Mouse (Mus musculus) frontal cortex, adult 2 months (tissue): ENCODE measurements around the gene Osbp2. TPM values are rescaled to one million over a fixed set of nuclear protein-coding genes. Genes with fewer than 3 reads are reported as not detected.
A peak's percentile ranks its signal among the peaks of the same experiment; 100 is the strongest.

Experiments
- DNase-seq, 2 experiments: peaks; one replicate each; pipeline ENCODE4 v3.0.0; 2022; ENCODE audit warnings: low spot score in 1 of 2; ENCODE audit errors: extremely low spot score in 1 of 2
- polyA plus RNA-seq: library from polyadenylated mRNA; depleted of rRNA; stranded (reverse); fragments of >200 nt; gene quantifications from 2 replicates; pipeline ENCODE4 v1.2.3, GENCODE M21; 2012

Gene Osbp2
- polyA plus RNA-seq, 1 experiment: 65.4 TPM

DNA sequence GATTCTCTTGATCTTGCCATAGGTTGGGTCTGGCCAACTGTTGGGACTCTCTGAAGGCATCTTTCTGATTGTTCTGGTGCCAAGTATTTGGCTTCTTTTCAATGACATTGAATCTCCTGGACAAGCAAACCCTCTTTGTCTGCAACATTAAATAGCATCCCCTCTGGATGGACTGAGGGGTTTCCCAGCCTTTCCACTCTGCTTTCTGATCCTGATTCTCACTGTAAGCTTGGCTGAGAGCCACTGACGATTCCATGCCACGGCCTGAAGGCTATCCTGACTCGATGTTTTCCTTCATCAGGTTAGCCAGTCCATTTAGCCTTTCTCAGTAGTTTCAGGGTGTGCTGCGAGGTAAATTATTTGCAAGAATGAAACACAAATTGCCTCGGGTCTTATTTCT lies 34.0 kb downstream of the Osbp2 start:
- DNase-seq: no peak

DNA sequence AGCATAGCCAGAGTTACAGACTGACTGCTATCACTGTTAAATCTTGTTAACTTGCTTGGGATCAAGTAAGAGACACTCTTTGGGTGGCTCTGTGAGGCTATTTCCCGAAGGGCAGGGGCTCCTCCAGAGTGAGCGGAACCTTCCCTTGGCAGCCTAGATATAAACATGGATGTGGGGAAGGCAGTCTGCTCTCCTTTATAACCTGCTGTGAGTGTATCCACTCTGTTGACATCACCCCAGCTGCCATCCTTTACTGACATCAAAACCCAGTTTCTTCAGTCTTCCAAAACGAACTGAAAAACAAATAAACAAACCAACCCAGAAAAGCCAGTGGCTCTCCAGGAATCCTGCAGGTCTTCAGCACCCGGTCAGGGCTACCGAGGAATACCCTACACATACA lies 39.6 kb downstream of the Osbp2 start:
- DNase-seq: no peak

DNA sequence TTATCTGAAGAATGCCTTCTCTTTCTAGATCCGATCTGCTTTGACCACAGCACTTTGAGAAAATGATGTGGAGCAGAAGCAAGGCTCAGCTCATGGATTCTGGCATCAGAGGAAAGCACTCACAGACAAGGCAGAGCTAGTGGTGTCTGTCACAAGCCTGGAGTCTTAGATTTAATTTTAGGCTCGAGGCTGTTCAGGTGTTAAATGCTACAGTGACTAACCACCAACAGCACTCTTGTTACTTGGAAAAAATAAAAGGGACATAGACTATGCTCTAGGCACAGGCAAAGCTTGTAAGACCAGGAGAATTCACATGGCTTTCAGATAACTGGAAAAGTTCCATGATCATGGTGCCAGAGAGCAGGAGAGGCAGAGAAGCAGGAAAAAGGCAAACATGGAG lies 40.3 kb downstream of the Osbp2 start:
- DNase-seq: peak in 1 of 2 experiments; percentile 37

DNA sequence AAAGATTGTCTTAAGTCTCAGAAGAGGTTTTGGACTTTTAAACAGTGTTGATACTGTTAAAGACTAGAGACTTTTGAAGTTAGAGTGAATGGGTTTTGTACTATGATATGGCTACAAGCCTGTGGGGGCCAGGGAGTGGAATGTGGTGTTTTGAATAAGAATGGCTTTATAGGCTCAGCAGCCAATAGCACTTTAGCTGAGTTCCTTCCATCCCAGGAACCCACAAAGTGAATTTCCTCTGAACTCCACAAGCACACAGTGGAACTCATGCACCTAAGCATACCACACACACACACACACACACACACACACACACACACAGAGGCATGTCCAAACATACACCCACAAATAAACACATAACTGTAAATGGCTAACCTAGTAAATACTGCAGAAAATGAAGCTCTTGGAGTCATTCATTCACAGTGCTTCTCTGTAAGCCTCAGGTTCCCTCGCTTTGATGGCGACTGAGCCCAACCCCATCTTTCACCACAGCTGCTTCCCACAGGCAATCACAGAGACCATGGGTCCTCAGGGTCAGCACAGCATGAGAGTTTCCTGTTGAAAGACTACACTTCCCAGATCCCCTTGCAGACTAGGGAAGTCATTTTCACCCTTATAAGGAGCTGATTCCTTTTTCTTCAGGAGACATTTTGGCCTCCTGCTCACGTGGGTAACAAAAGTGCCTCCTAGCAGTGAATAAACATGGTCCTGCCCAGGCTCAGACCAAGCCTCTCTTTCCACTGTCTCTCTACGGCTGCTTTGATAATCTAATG lies 45.5 kb downstream of the Osbp2 start:
- DNase-seq: no peak

DNA sequence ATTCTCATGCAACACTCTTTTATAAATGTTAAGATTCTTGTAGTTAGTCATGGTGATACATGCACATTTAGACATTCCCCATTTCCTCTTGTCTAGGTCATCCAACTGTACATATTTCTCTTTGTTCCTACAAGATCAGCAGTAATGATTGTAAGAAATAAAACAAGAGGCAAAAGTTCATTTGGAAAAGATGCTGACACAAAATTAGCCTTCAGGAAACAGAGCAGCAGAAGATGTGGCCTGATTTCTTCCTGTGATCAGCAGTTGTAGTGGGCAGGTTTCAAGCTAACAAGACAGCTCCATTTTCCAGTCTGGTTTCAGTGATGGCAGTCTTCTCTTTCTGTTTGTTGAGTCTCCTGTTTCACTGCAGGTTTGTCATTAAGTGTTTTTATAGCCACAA lies 47.8 kb downstream of the Osbp2 start:
- no peak for DNase-seq

DNA sequence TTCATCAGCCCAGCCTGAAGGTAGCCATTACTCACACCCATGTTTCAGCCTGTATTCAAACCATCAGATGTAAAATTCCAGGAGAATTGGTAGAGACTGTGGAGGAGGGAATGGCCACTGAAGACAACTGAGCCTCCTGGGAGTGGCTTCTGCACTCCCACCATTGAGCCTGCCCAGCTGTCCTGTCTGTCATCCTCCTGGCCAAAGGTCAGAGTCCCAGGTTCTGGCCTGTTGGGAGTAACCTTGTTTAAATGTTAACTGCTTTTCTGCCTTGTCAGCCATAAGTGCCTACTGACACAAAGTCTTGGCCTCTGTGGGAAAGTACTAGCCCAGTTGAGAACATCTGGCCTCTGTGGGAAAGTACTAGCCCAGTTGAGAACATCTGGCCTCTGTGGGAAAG lies 50.4 kb downstream of the Osbp2 start:
- DNase-seq: no peak

DNA sequence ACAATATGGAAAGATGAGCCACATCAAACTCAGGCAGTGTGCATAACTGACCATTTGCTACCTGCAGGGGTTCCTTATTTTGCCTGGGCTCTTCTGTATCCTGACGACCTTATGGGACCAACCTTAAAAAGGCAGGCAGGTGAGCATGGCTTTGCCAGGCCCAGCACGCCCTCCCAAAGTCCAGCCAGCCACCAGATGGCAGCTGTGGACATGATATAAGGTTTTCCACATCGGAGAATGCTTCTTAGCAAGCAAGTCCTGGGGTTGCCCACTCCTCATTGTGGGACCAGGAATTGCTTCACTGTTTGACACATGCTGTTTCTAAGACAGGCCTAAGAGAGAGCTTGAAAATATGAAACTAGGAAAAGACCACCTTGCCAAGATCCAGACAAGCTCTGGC lies 55.5 kb downstream of the Osbp2 start:
- DNase-seq: no peak

DNA sequence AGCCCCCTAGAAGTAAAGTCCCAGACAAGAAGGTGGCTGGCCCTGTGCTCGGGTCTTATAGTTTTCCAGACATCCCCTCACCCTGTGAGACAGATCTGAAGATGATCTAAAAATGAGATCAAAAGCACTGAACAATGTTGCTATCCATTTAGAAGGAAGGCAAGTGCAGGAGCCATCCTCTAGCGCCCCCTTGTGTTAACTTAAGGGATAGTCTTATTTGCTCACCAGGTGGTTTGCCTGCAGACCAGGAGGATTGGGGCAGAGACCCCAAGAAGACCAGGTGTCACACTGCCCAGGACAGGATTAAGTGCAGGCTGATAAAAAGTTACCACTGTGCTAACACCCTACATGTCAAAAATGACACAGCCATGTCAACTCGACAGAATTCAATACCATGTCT lies 58.3 kb downstream of the Osbp2 start:
- DNase-seq: peak in 1 of 2 experiments; percentile 87

DNA sequence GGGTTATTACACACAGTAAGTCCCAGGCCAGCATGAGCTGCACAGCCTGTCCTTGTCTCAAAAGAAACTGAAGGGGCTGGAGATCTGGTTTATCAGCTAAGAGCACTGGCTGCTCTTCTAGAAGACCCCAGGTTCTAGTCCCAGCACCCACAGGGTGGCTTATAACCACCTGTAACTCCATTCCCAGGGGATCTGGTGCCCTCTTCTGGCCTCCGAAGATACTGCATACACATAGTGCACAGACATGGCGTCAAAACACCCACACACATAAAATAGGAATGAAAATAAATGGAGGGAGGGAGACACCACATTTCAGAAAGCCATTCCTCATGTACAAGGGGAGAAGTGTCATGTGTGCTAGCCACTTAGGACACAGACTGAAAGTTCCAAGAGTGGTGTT lies 59.1 kb downstream of the Osbp2 start:
- no peak for DNase-seq

DNA sequence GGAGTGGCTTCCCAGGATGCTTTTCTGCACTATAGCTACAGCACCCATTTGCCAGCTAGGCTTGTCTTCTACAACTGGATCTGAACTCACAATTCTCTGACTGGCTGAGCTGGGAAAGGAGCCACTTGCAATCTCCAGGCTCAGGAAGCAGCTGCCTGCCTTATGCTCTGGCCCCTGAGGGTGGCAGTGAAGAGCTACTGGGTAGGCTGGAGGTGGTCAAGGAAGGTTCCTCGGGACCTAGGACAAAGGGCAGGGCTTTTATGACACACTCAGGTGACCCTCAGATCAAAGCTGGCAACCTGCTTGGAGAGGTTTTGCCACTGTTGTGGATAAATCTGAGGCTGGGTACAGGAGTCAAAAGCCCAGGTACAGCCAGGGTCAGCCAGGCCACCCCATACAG lies 61.6 kb downstream of the Osbp2 start:
- DNase-seq: no peak

DNA sequence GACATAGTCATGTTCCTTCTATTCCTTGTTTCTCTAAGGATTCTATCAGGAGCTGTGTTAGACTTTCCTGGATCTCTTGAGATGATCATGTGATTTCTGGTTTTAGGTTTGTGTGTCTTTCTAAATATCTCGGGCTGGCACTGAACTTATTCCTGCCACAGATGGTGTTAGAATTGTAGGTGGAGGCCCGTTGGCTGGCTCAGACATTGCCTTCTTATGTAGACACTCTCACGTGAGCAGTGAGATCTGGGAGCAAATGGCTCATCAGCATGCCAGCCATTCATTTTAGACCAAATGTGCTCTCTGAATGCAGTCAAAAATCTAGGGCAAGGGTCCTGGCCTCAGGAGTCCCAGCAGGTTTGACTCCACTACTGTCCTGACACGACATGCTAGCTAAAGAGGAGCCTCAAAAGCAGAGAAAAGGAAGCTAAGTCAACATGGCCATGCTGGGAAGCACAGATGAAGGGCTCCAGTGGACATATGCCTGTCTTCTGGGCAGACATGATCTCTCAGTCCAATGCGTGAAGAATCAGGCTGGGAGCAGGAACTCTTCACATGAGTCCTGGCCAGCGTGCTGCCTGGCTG lies 66.0 kb downstream of the Osbp2 start:
- peak; percentile 71 to 77 for DNase-seq

DNA sequence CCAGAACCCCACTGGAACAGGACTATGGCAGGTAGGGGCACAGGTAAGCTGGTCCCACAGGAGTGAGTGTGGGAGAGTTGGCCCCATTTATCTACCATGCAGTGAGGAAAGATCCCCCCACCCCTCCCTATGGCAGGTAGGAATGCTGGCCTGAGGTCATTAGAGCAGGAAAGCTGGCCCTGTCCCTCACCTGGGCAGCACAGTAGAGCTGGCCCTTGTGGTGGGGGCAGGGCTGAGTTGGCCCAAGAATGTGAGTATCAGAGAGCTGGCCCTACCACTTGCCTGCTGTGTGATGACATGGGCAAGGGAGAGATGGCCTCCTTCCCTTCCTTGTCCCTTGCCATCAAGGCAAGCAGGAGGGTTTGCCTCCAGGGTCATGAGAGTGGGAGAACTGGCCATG lies 73.0 kb downstream of the Osbp2 start:
- DNase-seq: no peak

DNA sequence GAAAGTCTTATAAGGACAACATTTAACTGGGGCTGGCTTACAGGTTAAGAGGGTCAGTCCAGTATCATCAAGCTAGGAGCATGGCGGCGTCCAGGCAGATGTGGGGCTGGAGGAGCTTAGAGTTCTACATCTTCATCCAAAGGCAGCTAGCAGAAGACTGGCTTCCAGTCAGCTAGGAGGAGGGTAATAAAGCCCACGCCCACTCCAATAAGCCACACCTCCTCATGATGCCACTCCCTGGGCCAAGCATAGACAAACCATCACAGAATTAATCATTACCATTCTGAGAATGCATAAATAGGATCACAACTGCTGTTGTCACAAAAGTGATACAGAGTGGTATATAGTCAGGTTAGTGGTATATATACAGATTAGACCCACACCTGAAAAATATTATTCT lies 73.8 kb downstream of the Osbp2 start:
- no peak for DNase-seq

DNA sequence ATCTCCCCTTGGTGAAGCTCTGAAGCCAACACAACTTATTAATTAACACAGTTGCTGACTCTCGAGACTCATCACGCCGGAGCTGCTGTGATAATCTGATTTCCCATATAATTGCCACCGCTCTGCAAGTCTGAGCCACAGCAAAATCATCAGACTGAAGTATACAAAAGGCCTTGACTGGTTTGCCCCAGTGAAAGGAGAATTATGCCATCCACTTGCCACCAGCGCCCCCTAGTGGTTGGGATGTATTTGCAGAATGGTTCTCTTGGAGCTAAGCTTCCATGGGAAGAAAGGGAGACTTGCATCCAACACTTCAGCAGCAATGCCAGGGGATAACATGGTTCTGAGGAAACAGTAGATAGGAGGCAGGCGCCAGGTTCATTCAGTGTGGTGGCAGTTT lies 77.1 kb downstream of the Osbp2 start:
- DNase-seq: peak; percentile 61 to 98

DNA sequence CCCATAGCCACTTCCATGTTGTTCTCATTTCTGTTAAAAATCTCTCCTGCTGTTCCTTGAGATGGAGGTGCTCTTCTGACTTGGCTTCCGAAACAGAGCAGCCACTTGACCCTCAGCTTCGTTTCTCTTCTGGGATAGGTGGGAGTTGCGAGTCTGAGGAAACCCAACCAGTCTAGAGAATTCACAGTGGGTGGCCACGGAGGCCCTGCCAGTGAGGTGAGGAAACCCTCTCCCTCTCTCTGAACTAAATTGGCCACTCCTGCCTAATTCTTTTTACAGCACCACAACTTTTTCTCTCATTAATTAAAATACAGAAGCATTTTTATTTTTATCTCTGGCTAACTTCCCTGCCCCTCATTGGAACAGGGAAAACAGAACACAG lies 88.4 kb downstream of the Osbp2 start:
- no peak for DNase-seq

DNA sequence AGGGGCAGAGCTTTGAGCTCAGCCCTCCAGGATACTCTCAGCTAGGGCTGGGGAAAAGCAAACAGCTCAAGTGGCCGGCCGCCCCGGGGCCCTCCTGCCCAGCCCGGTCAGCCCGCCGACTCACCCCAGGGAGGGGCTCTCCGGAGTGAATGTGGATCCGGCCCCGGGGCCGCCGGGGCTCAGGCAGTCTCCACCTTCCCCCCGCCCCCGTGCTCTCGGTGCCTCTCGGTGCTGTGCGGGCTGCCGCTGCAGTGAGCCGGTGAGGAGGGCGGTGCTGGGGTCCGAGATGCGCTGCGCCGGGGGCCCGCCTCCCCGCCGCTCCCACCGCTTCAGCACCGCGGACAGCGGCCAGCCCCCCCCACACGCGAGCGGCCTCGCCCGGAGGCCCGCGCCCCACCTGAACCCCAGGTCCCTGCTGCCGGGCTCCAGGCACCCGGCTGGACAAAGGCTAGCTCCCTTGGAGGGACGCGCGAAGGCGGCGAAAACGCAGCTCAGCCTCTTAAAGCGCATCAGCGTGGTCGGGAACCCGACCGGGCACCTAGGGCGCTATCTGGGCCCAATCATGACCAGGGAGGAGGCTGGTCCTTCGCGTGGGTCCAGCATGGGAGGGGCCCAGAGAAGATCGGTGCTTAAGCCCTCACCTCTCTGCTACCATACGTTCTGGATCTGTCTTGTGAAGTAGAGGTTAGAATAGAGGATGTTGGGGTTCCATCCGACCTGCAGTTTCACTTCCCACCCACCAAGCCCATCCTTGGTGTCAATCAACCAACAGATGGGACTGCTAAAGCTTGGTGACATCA lies 89.0 kb downstream of the Osbp2 start:
- DNase-seq: peak in 1 of 2 experiments; percentile 36

DNA sequence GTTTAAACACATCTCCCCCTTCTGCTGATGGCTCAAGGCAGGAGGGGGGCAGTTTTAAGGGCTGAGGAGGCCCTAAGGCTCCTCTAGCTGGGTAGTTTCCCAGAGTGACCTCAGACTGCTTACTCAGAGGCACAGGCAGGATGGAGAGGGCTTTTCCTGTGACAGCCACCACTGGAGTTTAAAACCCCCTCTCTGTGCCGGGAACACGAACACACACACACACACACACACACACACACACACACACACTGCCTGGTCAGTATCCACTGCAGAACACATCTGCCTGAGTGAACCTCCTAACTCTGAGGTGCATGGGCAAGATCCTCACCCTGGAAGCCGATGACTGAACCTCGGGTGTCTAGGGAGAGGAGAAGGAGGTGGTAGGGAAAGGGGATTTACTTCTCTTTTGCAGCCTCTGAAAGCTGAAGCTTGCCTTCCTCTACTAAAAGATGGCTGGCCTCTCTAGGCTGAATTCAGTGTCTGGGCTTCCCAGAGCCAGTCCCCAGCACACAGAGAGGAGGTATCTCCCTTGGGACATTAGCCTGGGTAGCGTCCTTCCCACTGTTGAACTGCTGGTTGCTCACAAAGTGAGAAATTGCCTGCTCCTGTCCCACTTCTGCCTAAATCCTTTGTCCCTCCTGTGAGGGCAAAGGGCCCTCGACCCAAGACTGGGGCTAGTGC lies 89.8 kb downstream of the Osbp2 start:
- peak in 1 of 2 experiments; percentile 28 for DNase-seq

DNA sequence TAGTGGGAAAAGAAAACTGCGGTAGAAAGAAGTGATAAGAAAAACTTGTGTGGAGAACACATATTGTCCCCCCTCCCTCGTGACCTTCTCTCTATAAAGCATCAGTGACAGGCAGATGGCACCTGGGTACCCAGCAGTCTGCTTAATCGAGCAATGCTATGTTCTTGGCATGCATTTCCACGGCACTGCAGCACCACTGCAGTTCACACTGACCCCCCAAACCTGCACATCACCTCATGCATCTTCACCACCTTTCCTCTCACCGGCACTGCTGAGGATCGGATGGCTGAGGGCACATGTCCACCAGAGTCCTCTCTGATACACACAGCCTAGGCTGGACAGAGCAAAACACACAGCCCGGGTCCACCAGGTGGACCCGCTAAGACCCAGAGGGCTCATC lies 90.6 kb downstream of the Osbp2 start:
- DNase-seq: no peak

DNA sequence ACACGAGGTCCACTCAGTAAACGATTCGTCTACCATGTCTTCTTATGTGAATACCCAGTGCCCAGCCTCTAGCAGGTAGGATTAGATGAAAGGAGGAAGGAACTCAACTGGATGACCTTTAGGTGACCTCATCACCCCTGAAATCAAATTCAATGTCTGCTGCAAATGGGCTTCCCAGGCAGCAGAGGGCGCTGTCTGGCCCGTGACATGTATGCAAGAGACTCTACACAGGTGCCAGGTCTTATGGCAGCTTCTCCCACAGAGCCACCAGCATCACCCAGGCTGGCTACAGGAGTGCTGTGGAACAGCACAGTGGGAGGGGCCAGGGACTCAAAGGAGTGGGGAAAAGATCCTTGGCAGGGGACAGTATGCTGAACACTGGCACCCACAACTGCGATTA lies 92.4 kb downstream of the Osbp2 start:
- peak in 1 of 2 experiments; percentile 32 for DNase-seq

DNA sequence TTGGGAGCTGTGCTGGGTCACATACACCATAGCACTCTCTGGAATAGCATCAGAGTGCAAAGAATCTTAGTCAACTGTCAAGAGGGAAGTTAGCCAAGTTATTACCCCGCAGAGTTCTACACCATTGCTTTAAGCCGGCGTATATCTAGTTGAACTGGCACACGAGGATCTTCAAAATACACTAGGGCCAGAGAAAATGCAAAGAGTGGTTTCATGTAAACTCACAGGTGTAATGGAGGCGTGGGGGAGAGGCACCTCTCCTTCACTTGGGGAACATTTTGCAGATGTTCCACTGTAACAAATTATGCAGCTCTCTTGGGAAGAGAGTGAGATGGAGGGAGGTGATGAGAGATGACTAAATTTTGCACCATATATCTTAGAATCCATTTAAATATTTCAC lies 95.9 kb downstream of the Osbp2 start:
- peak in 1 of 2 experiments; percentile 36 for DNase-seq

DNA sequence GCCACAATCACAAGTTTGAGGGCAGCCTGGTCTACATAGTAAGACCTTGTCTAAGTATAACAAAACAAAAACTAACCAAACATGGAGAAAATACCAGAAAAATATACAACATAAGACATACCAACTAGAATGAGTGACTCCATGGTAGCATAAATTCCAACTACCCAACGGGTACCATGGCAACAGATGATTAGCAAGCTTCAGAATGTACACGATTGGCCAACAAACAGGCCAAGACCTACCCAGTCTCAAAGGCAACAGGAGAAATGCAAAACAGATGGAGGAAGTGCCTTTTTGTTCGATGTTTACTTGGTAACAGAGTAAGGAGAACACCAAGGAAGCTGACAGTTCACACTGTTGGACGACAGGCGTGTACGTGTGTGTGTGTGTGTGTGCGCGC lies 96.7 kb downstream of the Osbp2 start:
- no peak for DNase-seq
